Mouse (Mus musculus) forebrain, postnatal 0 days (tissue): ENCODE results near the gene Cox11. TPM values are rescaled to one million over a fixed set of nuclear protein-coding genes. Genes with fewer than 3 reads are reported as not detected.

Experiments
- ATAC-seq: fragments of 200-750 bp; cut with Nextera tagmentation; 2 replicates; pipeline ENCODE4 v1.8.0; 2017; ENCODE audit warnings: mild to moderate bottlenecking, moderate library complexity
- DNase-seq: peaks from one replicate; pipeline ENCODE4 v3.0.0-alpha.2; 2015
- H3K27ac ChIP-seq: fragments of 300-500 bp; sonication (generic); 2 replicates; pipeline ENCODE4 v1.5.1; 2014; ENCODE audit warnings: low read depth, mild to moderate bottlenecking, antibody characterized with exemption, low read length, moderate library complexity, mixed read lengths
- H3K27me3 ChIP-seq: fragments of 300-500 bp; sonication (generic); 2 replicates; pipeline ENCODE4 v1.6.1; 2014; ENCODE audit warnings: mild to moderate bottlenecking, low read length, mixed read lengths; ENCODE audit not compliant: insufficient read depth
- H3K36me3 ChIP-seq: fragments of 300-500 bp; sonication (generic); 2 replicates; pipeline ENCODE4 v1.6.1; 2014; ENCODE audit warnings: mild to moderate bottlenecking, moderate library complexity; ENCODE audit not compliant: insufficient read depth
- H3K4me1 ChIP-seq: fragments of 300-500 bp; sonication (generic); 2 replicates; pipeline ENCODE4 v1.6.1; 2014; ENCODE audit warnings: antibody characterized with exemption; ENCODE audit not compliant: insufficient read depth
- H3K4me2 ChIP-seq: fragments of 300-500 bp; sonication (generic); 2 replicates; pipeline ENCODE4 v1.6.1; 2014; ENCODE audit warnings: low read depth, mild to moderate bottlenecking, moderate library complexity
- H3K4me3 ChIP-seq: fragments of 300-500 bp; sonication (generic); 2 replicates; pipeline ENCODE4 v1.5.1; 2014; ENCODE audit warnings: low read depth, low read length, mixed read lengths
- H3K9ac ChIP-seq: fragments of 300-500 bp; sonication (generic); 2 replicates; pipeline ENCODE4 v1.6.1; 2014; ENCODE audit warnings: mild to moderate bottlenecking
- H3K9me3 ChIP-seq: fragments of 300-500 bp; sonication (generic); 2 replicates; pipeline ENCODE4 v1.6.1; 2016; ENCODE audit warnings: low read length
- CTCF ChIP-seq: sonication (generic); IDR thresholded peaks from 2 replicates; pipeline ENCODE4 v1.5.1; 2016; ENCODE audit warnings: antibody characterized with exemption, control low read depth, low read depth
- WGBS: fragments of 180-500 bp; shearing (Covaris S2); extraction: QIAGEN DNeasy Blood & Tissue Kit; methylation state at CpG from one replicate; pipeline ENCODE4 v1.1.7; 2014; 5-methylcytosine and 5-hydroxymethylcytosine counted together
- polyA plus RNA-seq: library from polyadenylated mRNA; unstranded; fragments of >200 nt; fragmentation: Nextera tagmentation; extraction: Ambion mirVana; gene quantifications from 2 replicates; pipeline ENCODE4 v1.2.1, GENCODE M21; 2015
- total RNA-seq: library from RNA; depleted of rRNA; stranded (reverse); fragments of >200 nt; gene quantifications from 2 replicates; pipeline ENCODE4 v1.2.3, GENCODE M21; 2014

The Cox11 gene
- total and polyA plus RNA-seq, 2 experiments from 2014 or later = 21.4 to 36.9 TPM

DNA sequence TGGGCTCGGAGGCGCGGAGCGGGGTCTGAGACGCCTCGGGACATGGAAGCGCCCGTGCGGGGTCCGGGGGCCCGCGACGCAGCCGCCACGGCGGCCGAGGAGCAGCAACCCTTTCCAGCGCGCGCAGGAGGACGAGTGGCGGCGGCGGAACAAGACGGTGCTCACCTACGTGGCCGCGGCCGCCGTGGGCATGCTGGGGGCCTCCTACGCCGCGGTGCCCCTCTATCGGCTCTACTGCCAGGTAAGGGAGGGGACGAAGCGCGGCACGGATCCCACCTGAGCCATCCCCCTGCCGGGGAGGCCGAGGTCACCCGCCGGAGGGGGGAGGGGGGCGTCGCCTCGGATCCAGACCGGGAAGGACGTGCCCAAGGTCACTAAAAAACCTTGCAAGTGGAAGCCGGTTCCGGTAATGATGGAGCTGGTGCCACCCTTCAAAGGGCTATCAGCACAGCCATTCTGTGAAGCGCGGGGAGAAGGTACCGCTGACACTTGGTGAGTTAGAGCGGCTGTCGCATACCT, 398 bp downstream of the Cox11 start:
- TF ChIP-seq CTCF = no peak
- Histone ChIP-seq H3K36me3 (no peaks in the 10 kb centered on the region; the same call in 1 of the 2 replicates), H3K4me1 (peaks cover 8% of the 10 kb centered on the region; the same call in 1 of the 2 replicates), H3K27me3 (no peaks in the 10 kb centered on the region), H3K9ac (peak overlapping the region; percentile 99), H3K9me3 (no peaks in the 10 kb centered on the region), H3K4me2 (peak overlapping the region; percentile 72), H3K4me3 (peak overlapping the region; percentile 93), H3K27ac (peak overlapping the region; percentile 95)
- peak; percentile 72 for ATAC-seq
- DNase-seq = peak; percentile 58
- WGBS = under 1% methylated on average over 48 of the region's 54 CpGs

DNA sequence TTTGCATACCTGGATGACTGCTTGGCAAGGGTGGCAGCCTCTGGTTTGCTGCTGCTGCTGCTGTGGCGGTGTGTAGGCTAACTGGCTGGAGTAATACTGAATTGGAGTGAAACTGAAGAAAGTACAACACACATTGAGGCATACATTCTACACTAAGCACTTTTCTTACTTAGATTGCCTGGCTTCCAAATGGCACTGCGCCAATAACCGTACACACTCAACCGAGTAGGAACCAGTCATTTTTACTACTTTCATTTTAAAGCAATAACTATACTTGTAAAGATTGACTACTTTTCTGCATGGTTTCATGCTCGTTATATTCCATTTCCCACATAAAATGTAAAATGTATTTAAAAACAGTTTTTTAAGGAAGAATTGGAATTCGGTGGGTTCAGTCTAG, 11.8 kb downstream of the Cox11 start:
- 75% methylated on average over 6 of the region's 6 CpGs for WGBS
- DNase-seq (peak; percentile 22), ATAC-seq (no peak)
- no peak overlapping the region for H3K4me2 ChIP-seq
- H3K4me1 ChIP-seq = no peaks in the 10 kb centered on the region
- no peak overlapping the region for H3K27ac ChIP-seq
- no peak overlapping the region for H3K9ac ChIP-seq
- no peak for TF ChIP-seq CTCF
- no peaks in the 10 kb centered on the region for H3K27me3 ChIP-seq
- H3K4me3 ChIP-seq = no peak overlapping the region
- H3K36me3 ChIP-seq = peaks cover 26% of the 10 kb centered on the region
- H3K9me3 ChIP-seq = no peaks in the 10 kb centered on the region

- H3K9me3 ChIP-seq = no peaks in the 10 kb centered on the region
- ATAC-seq = no peak
These were observed 12.4 kb downstream of the Cox11 start for GRCm38 (mm10) chr11:90650231-90650885.

GRCm38 (mm10) chr11:90652603-90653002, 14.6 kb downstream of the Cox11 start:
- no peaks in the 10 kb centered on the region for H3K27me3 ChIP-seq
- H3K4me3 ChIP-seq = no peak overlapping the region
- no peaks in the 10 kb centered on the region for H3K4me1 ChIP-seq
- WGBS = 95% methylated on average over 4 of the region's 4 CpGs
- H3K27ac ChIP-seq = no peak overlapping the region
- DNase-seq = no peak
- H3K9me3 ChIP-seq = no peaks in the 10 kb centered on the region
- peaks cover 9% of the 10 kb centered on the region for H3K36me3 ChIP-seq
- no peak for TF ChIP-seq CTCF
- no peak overlapping the region for H3K9ac ChIP-seq
- ATAC-seq = no peak
- H3K4me2 ChIP-seq = no peak overlapping the region

More at GRCm38 (mm10) chr11:90650231-90650885, 12.4 kb downstream of the Cox11 start:
- H3K4me3 ChIP-seq = no peak overlapping the region
- H3K36me3 ChIP-seq = peaks cover 20% of the 10 kb centered on the region
- TF ChIP-seq CTCF = no peak
- no peak overlapping the region for H3K4me2 ChIP-seq
- 82% methylated on average over 9 of the region's 9 CpGs for WGBS
- H3K27ac ChIP-seq = no peak overlapping the region
- no peaks in the 10 kb centered on the region for H3K4me1 ChIP-seq
- no peaks in the 10 kb centered on the region for H3K27me3 ChIP-seq
- no peak overlapping the region; the same call in 1 of the 2 replicates for H3K9ac ChIP-seq
- DNase-seq = no peak

DNA sequence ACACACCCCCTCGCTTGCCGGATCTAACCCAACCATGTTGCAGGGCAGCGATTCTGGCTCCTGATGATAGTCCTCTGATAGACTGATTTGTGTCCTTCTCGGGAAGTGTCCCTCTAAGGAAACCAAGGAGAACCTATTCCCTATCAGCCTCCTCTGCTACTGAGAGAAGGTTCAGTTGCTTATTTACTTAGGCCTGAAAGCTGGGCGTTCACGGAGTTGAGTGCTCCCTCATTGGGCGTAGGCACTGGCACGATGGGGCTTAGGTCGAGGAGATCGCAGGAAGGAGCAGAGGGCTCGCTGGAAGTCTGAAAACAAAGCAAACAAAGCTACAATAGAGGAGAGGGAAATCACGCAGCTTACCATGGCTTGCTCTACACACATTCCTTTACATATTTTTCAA, 19.6 kb downstream of the Cox11 start:
- no peak overlapping the region for H3K9ac ChIP-seq
- H3K36me3 ChIP-seq = no peaks in the 10 kb centered on the region
- 93% methylated on average over 12 of the region's 12 CpGs for WGBS
- no peak for TF ChIP-seq CTCF
- ATAC-seq (no peak), DNase-seq (no peak)
- no peak overlapping the region for H3K4me3 ChIP-seq
- no peaks in the 10 kb centered on the region for H3K4me1 ChIP-seq
- no peak overlapping the region for H3K4me2 ChIP-seq
- no peaks in the 10 kb centered on the region for H3K9me3 ChIP-seq
- no peaks in the 10 kb centered on the region for H3K27me3 ChIP-seq
- no peak overlapping the region for H3K27ac ChIP-seq

GRCm38 (mm10) chr11:90660662-90661061, 22.7 kb downstream of the Cox11 start:
- no peak for DNase-seq
- Histone ChIP-seq H3K4me1 (no peaks in the 10 kb centered on the region), H3K9me3 (no peaks in the 10 kb centered on the region), H3K27ac (no peak overlapping the region), H3K4me2 (no peak overlapping the region), H3K4me3 (no peak overlapping the region), H3K36me3 (no peaks in the 10 kb centered on the region), H3K9ac (no peak overlapping the region), H3K27me3 (no peaks in the 10 kb centered on the region)
- TF ChIP-seq CTCF = no peak
- no peak for ATAC-seq
- WGBS = 88% methylated on average over 4 of the region's 4 CpGs

DNA sequence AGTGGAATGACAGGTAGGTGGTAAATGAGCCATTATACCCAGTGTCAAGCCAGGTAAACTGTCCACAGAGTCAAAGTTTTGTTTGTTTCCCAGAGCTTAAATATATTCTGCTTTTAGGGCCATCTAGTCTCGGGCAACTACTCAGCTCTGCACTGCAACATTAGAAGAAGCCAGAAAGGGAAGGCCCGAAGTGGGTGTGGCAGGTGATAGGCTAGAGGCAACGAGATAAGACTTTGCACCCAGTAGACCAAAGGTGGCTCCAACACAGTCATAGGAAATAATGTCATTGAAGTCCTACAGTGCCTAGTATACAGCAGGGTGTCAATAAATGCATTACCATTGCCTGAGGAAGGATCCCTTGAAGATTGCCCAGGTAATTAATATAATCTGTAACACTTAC, 25.1 kb downstream of the Cox11 start:
- Histone ChIP-seq H3K27me3 (no peaks in the 10 kb centered on the region), H3K4me3 (no peak overlapping the region), H3K36me3 (no peaks in the 10 kb centered on the region), H3K27ac (no peak overlapping the region), H3K4me2 (no peak overlapping the region), H3K9ac (no peak overlapping the region), H3K9me3 (no peaks in the 10 kb centered on the region), H3K4me1 (no peaks in the 10 kb centered on the region)
- DNase-seq (no peak), ATAC-seq (no peak)
- no peak for TF ChIP-seq CTCF
- WGBS = 83% methylated on average over 3 of the region's 3 CpGs
